Mouse (Mus musculus): ENCODE data around the gene C2cd3.

- no peak for TF ChIP-seq POLR2A (IDR thresholded peaks at IDR 0.05; ENCODE audit: borderline replicate concordance, insufficient read depth, low read length)
- no peak for TF ChIP-seq CTCF (IDR thresholded peaks at IDR 0.05; ENCODE audit: borderline replicate concordance, insufficient read depth, low read depth, low read length)
Measured at GRCm38 (mm10) chr7:100479823-100480164, 107.8 kb downstream of the C2cd3 start.
